Mouse (Mus musculus): ENCODE measurements at regions not wholly inside any gene's neighbourhood (a gene's known extent, or its start where the extent isn't known, plus 50 kb on each side); places are given as distances from the start of the nearest gene placed in this dataset.

DNA sequence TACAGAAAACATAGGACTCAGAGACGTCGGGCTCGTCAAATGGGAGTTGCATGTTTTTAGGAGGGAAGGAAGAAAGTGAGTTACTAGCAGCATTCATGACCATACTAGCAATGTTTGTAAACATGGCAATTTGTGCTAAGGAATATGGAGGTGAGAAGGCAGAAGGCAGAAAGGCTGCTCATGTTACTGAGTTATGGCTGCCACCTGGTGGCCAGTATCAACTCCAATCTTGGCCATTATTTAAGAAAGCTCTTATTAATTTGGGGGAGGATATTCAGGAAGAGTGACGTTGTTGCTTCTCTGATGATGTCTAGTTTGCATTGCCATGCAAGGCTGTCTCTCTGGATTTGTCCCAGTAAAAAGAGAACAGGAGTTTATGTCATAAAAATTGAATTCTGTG is 239.7 kb upstream of the P2ry1 start:
- TF ChIP-seq POLR2A (IDR thresholded peaks at IDR 0.05; ENCODE audit: insufficient read depth, low read depth, low read length) (no peak), CTCF (IDR thresholded peaks at IDR 0.05) (peak; percentile 79)

Measured in heart, adult 2 months (tissue).